Mouse (Mus musculus) bone marrow macrophage, adult 2 months (primary cell): Measurements from ENCODE around the gene Ssr2. TPM values are rescaled to one million over a fixed set of nuclear protein-coding genes. Genes with fewer than 3 reads are reported as not detected.
"Not testable (repeated sequence)": the region's sequence is repeated elsewhere in the genome, so short reads cannot be mapped to it uniquely, and the experiment has no call there.

ENCODE experiments used
- H3K27ac ChIP-seq: 2 replicates; pipeline ENCODE4 v1.5.1; 2012; ENCODE audit warnings: low read depth, low read length; ENCODE audit not compliant: insufficient read depth
- H3K4me1 ChIP-seq: 2 replicates; pipeline ENCODE4 v1.6.1; 2012; ENCODE audit warnings: low read length; ENCODE audit not compliant: control insufficient read depth, insufficient read depth
- H3K4me3 ChIP-seq: 2 replicates; pipeline ENCODE4 v1.5.1; 2012; ENCODE audit warnings: mild to moderate bottlenecking, low read length, moderate library complexity; ENCODE audit not compliant: insufficient read depth
- CTCF ChIP-seq: IDR thresholded peaks from 2 replicates; pipeline ENCODE4 v1.5.1; 2012; ENCODE audit warnings: low read depth, mild to moderate bottlenecking, low read length, moderate library complexity
- POLR2A ChIP-seq: IDR thresholded peaks from 2 replicates; pipeline ENCODE4 v1.6.1; 2012; ENCODE audit warnings: mild to moderate bottlenecking, low read depth, low read length, borderline replicate concordance
- polyA plus RNA-seq: library from polyadenylated mRNA; stranded (reverse); fragments of >200 nt; gene quantifications from 2 replicates; pipeline ENCODE4 v1.2.4, GENCODE M21; 2012; ENCODE audit not compliant: missing spikeins, insufficient read depth, insufficient read length

The Ssr2 gene
- polyA plus RNA-seq, 1 experiment: 83.2 TPM

DNA sequence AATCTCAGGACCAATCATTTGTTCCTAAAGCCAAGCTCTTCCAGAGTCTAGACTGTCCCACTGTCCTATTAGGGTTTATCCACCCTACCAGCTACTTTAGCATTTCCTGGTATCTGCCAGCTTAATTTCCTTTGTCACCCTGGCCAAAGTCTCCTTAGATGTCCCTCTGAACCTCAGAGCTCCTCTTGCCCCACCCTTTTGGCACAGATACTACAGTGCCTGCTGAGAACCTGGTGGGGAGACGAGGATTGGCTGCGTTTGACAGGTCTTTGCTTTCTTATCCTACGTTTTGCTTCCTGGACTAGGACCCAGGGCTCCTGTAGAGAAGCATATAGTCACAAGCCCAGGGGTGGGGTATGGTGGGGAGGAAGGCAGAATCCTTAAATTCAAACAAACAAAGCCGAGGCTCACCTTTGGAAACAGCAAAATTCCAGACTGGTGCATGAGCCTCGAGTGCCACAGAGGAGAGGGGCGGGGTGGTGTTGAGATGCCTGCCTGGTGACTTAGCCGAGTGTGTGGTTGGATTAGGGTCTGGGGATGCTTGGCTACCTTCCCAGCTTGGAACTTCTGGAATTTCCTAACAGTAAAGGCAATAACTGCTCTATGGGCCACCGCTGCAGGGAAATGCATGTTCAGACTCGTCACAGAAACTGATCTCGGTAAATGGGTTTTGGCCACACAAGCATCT, 18.4 kb downstream of the Ssr2 start:
- Histone ChIP-seq H3K27ac (no peak overlapping the region), H3K4me1 (peaks cover 17% of the 10 kb centered on the region), H3K4me3 (no peak overlapping the region)
- TF ChIP-seq POLR2A (no peak), CTCF (no peak)

DNA sequence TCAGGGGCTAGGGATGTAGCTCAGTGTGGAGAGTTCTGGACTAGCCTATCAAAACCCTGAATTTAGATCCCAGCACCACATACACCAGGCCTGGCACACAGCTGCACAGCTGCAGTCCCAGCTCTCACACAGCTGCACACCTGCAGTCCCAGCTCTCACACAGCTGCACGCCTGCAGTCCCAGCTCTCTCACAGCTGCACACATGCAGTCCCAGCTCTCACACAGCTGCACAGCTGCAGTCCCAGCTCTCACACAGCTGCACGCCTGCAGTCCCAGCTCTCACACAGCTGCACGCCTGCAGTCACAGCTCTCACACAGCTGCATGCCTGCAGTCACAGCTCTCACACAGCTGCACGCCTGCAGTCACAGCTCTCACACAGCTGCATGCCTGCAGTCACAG, 20.9 kb downstream of the Ssr2 start:
- H3K4me3 ChIP-seq, H3K27ac ChIP-seq: not testable (repeated sequence)
- peaks cover 17% of the 10 kb centered on the region for H3K4me1 ChIP-seq

DNA sequence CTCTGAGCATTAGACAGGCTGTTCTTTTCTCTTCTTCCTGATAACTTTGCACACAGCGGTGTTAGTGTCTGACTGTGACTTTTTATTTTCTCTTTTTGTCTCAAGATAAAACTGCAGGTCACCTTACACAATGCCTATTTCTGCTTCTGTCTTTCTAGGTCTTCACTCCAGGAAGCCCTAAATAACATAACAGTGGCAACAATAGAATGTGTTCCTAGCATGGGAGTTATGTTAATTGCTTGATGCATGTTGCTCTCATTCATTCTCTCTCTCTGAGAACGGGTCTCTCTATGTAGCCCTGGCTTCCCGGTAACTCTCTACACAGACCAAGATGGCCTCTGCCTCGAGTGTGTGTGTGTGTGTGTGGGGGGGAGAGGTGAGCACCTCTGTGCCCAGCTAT, 26.8 kb downstream of the Ssr2 start:
- no peak for TF ChIP-seq CTCF
- TF ChIP-seq POLR2A: no peak
- H3K4me1 ChIP-seq: peaks cover 33% of the 10 kb centered on the region
- no peak overlapping the region for H3K4me3 ChIP-seq
- H3K27ac ChIP-seq: no peak overlapping the region

DNA sequence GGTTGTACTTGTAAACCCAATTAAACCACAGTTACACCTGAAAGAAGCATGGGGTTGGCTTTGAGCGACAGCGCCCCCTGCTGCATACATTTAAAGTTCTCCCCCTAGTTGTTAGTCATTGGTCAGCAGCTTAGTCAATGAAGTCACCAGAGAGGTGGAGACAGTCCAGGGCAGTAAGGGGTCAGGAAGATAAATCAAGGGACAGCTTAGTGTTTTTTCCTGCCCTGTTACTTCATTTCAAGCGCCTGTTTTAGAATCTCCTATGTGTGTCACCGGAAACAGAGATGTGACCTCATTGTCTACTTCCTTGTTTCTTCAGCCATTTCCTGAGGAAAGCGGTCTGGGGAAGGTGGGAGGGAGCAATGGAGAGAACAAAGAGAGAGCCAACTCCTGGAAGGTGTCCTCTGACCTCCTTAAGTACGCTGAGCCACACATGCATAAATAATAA, 28.1 kb downstream of the Ssr2 start:
- Histone ChIP-seq H3K4me3 (no peak overlapping the region), H3K27ac (peak overlapping the region; percentile 64), H3K4me1 (peaks cover 41% of the 10 kb centered on the region)
- TF ChIP-seq CTCF (peak; percentile 83), POLR2A (no peak)

DNA sequence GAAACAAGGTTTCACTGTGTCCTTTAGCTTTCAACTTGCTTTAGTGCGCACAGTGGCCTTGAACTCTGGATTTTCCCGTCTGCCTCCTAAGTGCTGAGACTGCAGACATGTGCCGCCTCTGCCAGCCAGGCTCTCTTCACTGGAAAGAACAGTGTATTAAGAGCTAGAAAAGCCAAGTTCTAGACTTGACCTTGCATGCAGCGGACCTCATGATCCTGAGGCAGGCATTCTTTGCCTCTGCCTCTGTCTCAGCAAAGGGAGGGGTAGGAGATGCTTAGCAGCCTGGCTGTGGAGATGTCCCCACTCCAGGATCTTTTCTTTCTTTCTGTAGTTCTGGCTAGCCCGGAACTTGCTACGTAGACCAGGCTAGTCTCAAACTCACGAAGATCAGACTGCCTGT, 29.2 kb downstream of the Ssr2 start:
- H3K27ac ChIP-seq: peak overlapping the region; percentile 64; the same call in 1 of the 2 replicates
- no peak overlapping the region for H3K4me3 ChIP-seq
- peaks cover 52% of the 10 kb centered on the region for H3K4me1 ChIP-seq
- TF ChIP-seq CTCF: no peak
- no peak for TF ChIP-seq POLR2A

DNA sequence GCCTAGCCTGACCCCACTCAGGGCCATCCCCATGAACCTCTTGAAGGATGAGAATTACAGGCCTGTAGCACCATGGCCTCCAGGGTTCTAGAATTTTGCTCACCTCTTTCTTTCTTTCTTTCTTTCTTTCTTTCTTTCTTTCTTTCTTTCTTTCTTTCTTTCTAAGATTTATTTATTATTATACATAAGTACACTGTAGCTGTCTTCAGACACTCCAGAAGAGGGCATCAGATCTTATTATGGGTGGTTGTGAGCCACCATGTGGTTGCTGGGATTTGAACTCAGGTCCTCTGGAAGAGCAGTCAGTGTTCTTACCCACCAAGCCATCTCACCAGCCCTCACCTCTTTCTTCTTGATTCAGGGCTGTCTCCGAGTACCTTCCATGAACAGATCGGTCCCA, 30.0 kb downstream of the Ssr2 start, which contains the start of gene Arhgef2:
Arhgef2 (plus strand) TSS at position 301 of the 400 bp plus-strand sequence.
- peak within 1 kb of the TSS; percentile 73 for H3K27ac ChIP-seq
- not testable (repeated sequence) for H3K4me3 ChIP-seq

DNA sequence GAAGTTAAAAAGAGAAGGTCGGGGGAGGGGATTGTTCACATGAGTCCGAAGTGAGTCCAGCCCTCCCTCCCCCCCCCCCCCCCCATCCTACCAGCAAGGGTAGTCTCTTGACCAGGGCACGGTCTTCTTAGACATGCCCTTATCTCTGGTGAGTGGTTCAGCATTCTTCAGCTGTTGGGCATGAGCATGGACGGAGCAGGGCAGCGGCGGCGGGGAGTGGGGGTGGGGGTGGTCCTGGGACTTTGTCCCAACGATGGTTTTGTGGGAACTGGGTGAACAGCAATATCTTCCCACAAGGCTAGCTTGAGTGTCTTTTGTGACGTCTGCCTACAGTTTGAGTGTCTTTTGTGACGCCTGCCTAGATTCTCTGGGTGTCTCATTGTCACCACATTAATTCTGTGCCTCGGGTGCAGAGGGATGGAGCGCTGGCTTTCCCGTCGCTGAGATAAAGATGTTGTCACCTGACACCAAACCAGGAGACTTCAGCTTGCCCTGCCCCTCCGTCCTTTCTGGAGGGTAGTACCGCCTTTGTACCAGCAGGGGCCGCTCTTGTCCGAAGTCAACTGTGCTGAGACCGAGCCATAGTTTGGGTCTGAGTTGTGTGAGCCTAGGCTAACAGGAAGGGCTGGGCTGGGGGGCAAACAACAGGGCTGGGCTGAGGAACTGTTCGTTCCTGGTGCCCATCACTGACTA, 31.5 kb downstream of the Ssr2 start:
- TF ChIP-seq CTCF (peak; percentile 52; the same call in 1 of the 2 replicates), POLR2A (no peak)
- H3K4me3 ChIP-seq: peak overlapping the region; percentile 63
- H3K27ac ChIP-seq: peak overlapping the region; percentile 90
- peaks cover 52% of the 10 kb centered on the region for H3K4me1 ChIP-seq

More for the DNA sequence above, 30.0 kb downstream of the Ssr2 start, which contains the start of gene Arhgef2:
- H3K4me1 ChIP-seq: peaks cover 54% of the 10 kb centered on the region

DNA sequence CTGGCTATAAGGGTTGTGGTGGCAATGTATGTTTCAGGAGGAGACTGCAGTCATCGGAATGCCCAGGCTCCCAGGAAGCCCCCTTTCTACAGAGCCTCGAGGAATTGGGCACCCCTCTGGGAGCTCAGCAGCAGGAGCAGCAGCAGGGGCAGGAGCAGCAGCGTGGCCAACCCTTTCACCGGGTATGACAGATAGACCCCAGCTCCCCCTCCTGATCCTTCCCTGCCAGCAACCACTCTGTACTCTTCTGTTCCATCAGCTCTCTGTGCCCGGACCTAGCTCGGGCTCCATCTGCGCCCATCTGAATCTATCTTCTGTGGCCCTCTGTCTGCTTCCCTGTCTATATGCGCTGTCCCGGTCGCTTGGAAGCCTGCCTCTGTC, 32.1 kb downstream of the Ssr2 start:
- TF ChIP-seq CTCF: no peak
- no peak for TF ChIP-seq POLR2A
- Histone ChIP-seq H3K4me1 (peaks cover 49% of the 10 kb centered on the region), H3K4me3 (peak overlapping the region; percentile 63), H3K27ac (no peak overlapping the region)

DNA sequence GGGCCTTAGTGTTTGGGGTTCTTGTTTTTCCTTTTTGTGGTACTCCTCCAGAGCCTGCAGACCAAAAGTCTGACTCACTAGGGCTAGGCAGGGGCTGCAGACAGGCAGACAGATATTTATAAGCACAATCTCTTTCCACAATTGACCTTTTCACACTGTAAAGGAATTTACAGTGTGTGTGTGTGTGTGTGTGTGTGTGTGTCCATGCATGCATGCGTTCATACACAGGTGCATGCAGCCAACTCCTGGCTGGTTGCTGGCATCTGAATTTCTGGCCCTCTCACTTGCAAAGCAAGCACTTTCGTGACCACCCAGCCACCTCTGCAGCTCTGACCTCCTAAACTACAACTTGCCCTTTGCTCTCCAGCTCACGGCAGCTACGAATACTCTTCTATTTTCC, 33.4 kb downstream of the Ssr2 start:
- no peak for TF ChIP-seq CTCF
- no peak for TF ChIP-seq POLR2A
- Histone ChIP-seq H3K4me3 (no peak overlapping the region; the same call in 1 of the 2 replicates), H3K27ac (peak overlapping the region; percentile 20; the same call in 1 of the 2 replicates), H3K4me1 (peaks cover 39% of the 10 kb centered on the region)

DNA sequence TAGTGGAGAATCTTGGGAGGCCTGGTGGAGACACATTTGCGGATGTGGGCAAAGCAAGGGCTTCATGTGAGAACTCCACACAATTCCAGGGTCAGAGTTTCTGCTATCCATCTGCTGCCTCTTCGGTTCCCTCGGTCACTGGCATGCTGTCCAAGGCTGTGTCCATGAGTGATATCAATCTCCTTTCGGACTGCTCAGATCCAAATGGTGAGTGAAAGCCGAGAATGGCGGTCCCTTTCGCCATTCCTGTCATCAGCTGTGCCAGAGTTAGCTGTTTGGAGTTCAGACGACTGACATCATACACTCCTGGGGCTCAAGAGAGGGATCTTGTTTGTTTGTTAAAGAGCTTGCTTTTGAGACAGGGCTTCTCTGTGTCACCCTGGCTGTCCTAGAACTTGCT, 38.7 kb downstream of the Ssr2 start:
- no peak for TF ChIP-seq CTCF
- TF ChIP-seq POLR2A: no peak

DNA sequence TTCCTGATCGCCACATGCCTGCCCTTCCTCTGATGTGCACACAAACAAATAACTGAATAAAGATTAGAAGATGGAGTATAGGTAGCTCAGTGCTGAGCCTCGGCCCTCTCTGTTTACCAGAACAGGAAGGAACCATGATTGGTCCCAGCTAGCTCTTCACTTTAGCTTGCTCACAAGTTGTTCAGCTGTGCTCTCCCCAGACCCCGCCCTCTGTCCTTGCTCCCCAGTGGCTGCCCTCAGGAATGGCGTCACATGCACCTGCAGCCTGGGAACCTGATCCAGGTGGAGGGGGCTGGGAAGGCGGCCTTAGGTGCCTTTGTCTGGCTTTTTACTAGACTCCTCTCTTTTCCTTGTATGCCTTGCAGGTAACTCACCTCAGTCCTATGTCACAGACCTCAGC, 39.4 kb downstream of the Ssr2 start:
- Histone ChIP-seq H3K27ac (no peak overlapping the region), H3K4me1 (peaks cover 32% of the 10 kb centered on the region), H3K4me3 (no peak overlapping the region)
- no peak for TF ChIP-seq CTCF
- no peak for TF ChIP-seq POLR2A

More for the DNA sequence above, 38.7 kb downstream of the Ssr2 start:
- Histone ChIP-seq H3K4me1 (peaks cover 33% of the 10 kb centered on the region), H3K27ac (no peak overlapping the region), H3K4me3 (no peak overlapping the region)
